Mouse (Mus musculus) hindbrain, embryonic 13.5 days (tissue): Measurements from ENCODE around the gene Arl15. TPM values are rescaled to one million over a fixed set of nuclear protein-coding genes. Genes with fewer than 3 reads are reported as not detected.
A peak's percentile ranks its signal among the peaks of the same experiment; 100 is the strongest.

Experiments used
- ATAC-seq: fragments of 200-750 bp; cut with Nextera tagmentation; 2 replicates; pipeline ENCODE4 v1.8.0; 2017; ENCODE audit warnings: moderate TSS enrichment; ENCODE audit not compliant: low FRiP score
- H3K27ac ChIP-seq: fragments of 300-500 bp; sonication (generic); 2 replicates; pipeline ENCODE4 v1.5.1; 2015; ENCODE audit warnings: inconsistent platforms, mild to moderate bottlenecking, moderate library complexity
- H3K27me3 ChIP-seq: fragments of 300-500 bp; sonication (generic); 2 replicates; pipeline ENCODE4 v1.6.1; 2015; ENCODE audit warnings: mild to moderate bottlenecking, inconsistent platforms
- H3K36me3 ChIP-seq: fragments of 300-500 bp; sonication (generic); 2 replicates; pipeline ENCODE4 v1.6.1; 2015; ENCODE audit warnings: mild to moderate bottlenecking, inconsistent platforms
- H3K4me1 ChIP-seq: fragments of 300-500 bp; sonication (generic); replicated peaks from 2 replicates; pipeline ENCODE4 v1.6.1; 2015; ENCODE audit warnings: inconsistent platforms
- H3K4me2 ChIP-seq: fragments of 300-500 bp; sonication (generic); 2 replicates; pipeline ENCODE4 v1.6.1; 2015; ENCODE audit warnings: inconsistent platforms, mild to moderate bottlenecking, moderate library complexity
- H3K4me3 ChIP-seq: fragments of 300-500 bp; sonication (generic); 2 replicates; pipeline ENCODE4 v1.5.1; 2015; ENCODE audit warnings: mild to moderate bottlenecking, inconsistent platforms
- H3K9ac ChIP-seq: fragments of 300-500 bp; sonication (generic); 2 replicates; pipeline ENCODE4 v1.6.1; 2015; ENCODE audit warnings: mild to moderate bottlenecking, inconsistent platforms
- H3K9me3 ChIP-seq: fragments of 300-500 bp; sonication (generic); 2 replicates; pipeline ENCODE4 v1.6.1; 2016; ENCODE audit warnings: inconsistent platforms
- WGBS: fragments of 180-500 bp; shearing (Covaris S2); methylation state at CpG from one replicate; pipeline ENCODE4 v1.1.7; 2015; 5-methylcytosine and 5-hydroxymethylcytosine counted together
- polyA plus RNA-seq: library from polyadenylated mRNA; unstranded; fragments of >200 nt; fragmentation: Nextera tagmentation; extraction: Ambion mirVana; gene quantifications from 2 replicates; pipeline ENCODE4 v1.2.1, GENCODE M21; 2015

Gene Arl15
- polyA plus RNA-seq, 1 experiment from 2014 or later = 17.3 TPM

- H3K4me3 ChIP-seq = no peak overlapping the region
- WGBS = 55% methylated on average over 6 of the region's 6 CpGs
- no peaks in the 10 kb centered on the region for H3K27me3 ChIP-seq
- no peaks in the 10 kb centered on the region for H3K4me1 ChIP-seq
- H3K4me2 ChIP-seq = no peak overlapping the region
- H3K27ac ChIP-seq = no peak overlapping the region
- ATAC-seq = no peak
- H3K9me3 ChIP-seq = no peaks in the 10 kb centered on the region
- no peaks in the 10 kb centered on the region for H3K36me3 ChIP-seq
- H3K9ac ChIP-seq = no peak overlapping the region
Observed at GRCm38 (mm10) chr13:114065012-114065411, 270.7 kb downstream of the Arl15 start.

DNA sequence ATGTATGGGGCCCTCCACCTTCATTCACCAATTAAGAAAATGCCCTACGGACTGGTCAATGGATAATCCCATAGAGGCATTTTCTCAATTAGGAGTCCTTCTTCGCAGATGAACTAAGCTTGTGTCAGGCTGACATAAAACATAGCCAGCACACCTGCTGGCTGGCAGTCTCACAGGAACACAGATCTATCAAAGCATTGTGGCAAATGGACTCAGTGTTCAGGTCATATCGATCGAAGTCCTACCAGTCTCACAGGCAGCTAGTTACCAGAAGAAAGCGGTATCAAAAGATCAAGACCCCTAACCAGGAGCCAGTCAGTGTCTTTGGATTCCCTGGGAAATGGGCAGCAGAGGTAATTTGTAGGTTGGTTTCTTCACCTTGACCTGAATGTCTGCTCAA, 274.1 kb downstream of the Arl15 start:
- WGBS = 91% methylated on average over 5 of the region's 5 CpGs
- Histone ChIP-seq H3K27ac (no peak overlapping the region), H3K4me3 (no peak overlapping the region), H3K9me3 (no peaks in the 10 kb centered on the region), H3K9ac (no peak overlapping the region), H3K36me3 (no peaks in the 10 kb centered on the region), H3K4me1 (no peaks in the 10 kb centered on the region), H3K27me3 (no peaks in the 10 kb centered on the region), H3K4me2 (no peak overlapping the region)
- no peak for ATAC-seq

DNA sequence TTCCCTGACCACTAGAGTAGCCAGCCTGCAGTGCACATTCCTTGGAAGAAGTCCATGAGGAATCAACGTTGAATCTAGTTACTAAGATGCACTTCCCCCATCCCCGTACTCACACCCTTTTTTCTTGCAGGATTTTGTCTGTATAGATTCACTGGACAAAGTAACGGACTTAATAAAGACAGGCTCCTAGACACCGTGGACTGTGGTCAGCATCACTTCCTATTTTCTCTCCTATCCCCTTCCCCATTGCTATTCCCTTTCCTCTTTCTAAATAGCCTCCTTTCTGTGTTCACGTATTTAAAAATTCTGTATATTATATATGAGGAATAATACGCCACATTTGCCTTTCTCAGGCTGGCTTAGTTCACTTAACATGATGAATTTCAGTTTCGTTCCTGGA, 277.1 kb downstream of the Arl15 start:
- 98% methylated on average over 7 of the region's 7 CpGs for WGBS
- ATAC-seq = no peak
- no peak overlapping the region for H3K4me2 ChIP-seq

GRCm38 (mm10) chr13:114074471-114074870, 280.2 kb downstream of the Arl15 start:
- Histone ChIP-seq H3K4me3 (no peak overlapping the region), H3K4me2 (no peak overlapping the region), H3K9ac (no peak overlapping the region), H3K27ac (no peak overlapping the region), H3K9me3 (no peaks in the 10 kb centered on the region), H3K4me1 (peaks cover 14% of the 10 kb centered on the region), H3K27me3 (no peaks in the 10 kb centered on the region), H3K36me3 (no peaks in the 10 kb centered on the region)
- no peak for ATAC-seq
- 37% methylated on average over 8 of the region's 8 CpGs for WGBS

More for the DNA sequence above, 277.1 kb downstream of the Arl15 start:
- H3K36me3 ChIP-seq = no peaks in the 10 kb centered on the region
- H3K4me1 ChIP-seq = no peaks in the 10 kb centered on the region; the same call in 1 of the 2 replicates
- no peak overlapping the region for H3K4me3 ChIP-seq
- no peaks in the 10 kb centered on the region for H3K27me3 ChIP-seq
- H3K9ac ChIP-seq = no peak overlapping the region
- H3K9me3 ChIP-seq = no peaks in the 10 kb centered on the region
- no peak overlapping the region for H3K27ac ChIP-seq

- Histone ChIP-seq H3K36me3 (no peaks in the 10 kb centered on the region), H3K9me3 (no peaks in the 10 kb centered on the region), H3K27ac (no peak overlapping the region), H3K27me3 (no peaks in the 10 kb centered on the region), H3K4me3 (no peak overlapping the region), H3K4me2 (no peak overlapping the region), H3K9ac (no peak overlapping the region), H3K4me1 (peaks cover 14% of the 10 kb centered on the region)
- WGBS = 71% methylated on average over 9 of the region's 9 CpGs
- no peak for ATAC-seq
Observed at GRCm38 (mm10) chr13:114075724-114076384, 281.5 kb downstream of the Arl15 start.

GRCm38 (mm10) chr13:114077181-114077580, 282.9 kb downstream of the Arl15 start:
- WGBS = 75% methylated on average over 9 of the region's 9 CpGs
- no peaks in the 10 kb centered on the region for H3K27me3 ChIP-seq
- H3K9me3 ChIP-seq = no peaks in the 10 kb centered on the region
- no peak overlapping the region for H3K4me2 ChIP-seq
- no peak overlapping the region for H3K27ac ChIP-seq
- H3K9ac ChIP-seq = no peak overlapping the region
- H3K36me3 ChIP-seq = no peaks in the 10 kb centered on the region
- H3K4me3 ChIP-seq = no peak overlapping the region
- peak; percentile 34; the same call in 1 of the 2 replicates for ATAC-seq
- peaks cover 14% of the 10 kb centered on the region for H3K4me1 ChIP-seq

DNA sequence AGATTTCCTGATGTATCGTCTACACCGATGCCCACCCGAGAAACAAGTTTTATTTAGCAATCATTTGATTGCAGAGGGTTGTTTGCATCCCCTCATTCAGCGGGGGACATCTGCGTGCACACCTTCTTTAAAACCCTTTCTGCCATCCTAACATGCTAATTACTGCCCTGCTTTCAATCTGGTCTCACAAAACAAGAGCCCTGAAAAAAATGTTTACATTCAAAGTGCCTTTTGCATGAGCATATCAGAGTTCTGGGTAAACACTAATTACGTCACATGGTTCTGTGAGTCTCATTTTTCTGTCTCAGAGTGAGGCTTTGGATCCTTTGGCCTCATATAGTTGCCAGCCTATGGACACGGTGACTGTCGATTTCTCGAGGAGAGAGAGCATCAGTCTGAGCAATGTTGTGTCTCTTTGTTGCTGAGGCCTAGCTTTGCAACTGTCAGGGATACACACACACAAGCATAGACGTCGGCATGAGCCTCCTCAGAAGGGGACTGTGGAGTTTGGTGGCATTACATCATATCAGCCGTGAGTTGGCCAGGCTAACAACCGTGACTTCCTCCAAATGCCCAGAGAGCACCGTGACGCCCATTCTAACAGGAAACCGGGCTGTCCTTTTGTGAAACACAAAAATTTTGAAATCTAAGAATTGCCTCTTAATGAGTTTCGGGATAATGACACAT, 283.4 kb downstream of the Arl15 start:
- Histone ChIP-seq H3K9me3 (no peaks in the 10 kb centered on the region), H3K27ac (no peak overlapping the region), H3K4me1 (peaks cover 14% of the 10 kb centered on the region), H3K4me3 (no peak overlapping the region), H3K27me3 (no peaks in the 10 kb centered on the region), H3K9ac (no peak overlapping the region), H3K4me2 (no peak overlapping the region), H3K36me3 (no peaks in the 10 kb centered on the region)
- peak; percentile 31; the same call in 1 of the 2 replicates for ATAC-seq
- 51% methylated on average over 17 of the region's 17 CpGs for WGBS

- H3K9me3 ChIP-seq = no peaks in the 10 kb centered on the region
- WGBS = 84% methylated on average over 4 of the region's 4 CpGs
- peak; percentile 41; the same call in 1 of the 2 replicates for ATAC-seq
Observed at GRCm38 (mm10) chr13:114078851-114079250, 284.5 kb downstream of the Arl15 start.

DNA sequence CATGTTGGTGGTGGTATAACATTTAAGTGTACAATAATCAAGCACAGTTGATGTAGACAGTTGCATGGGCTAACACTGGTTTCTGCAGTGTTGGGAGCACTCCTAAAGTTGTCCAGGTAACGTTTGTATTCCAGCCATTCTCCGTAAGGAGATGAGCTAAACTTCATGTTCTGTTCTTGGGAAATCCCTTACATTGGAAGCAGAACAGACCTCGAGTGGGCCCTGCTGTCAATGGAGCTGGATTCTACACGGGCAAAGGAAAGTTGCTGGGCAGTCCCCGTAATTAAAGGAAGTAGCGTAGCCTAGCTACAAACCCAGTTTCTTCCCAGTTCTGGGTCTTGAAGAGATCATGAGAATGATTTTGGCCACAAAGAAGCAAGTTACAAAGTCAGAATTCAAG, 285.4 kb downstream of the Arl15 start:
- Histone ChIP-seq H3K27me3 (no peaks in the 10 kb centered on the region), H3K4me1 (peaks cover 14% of the 10 kb centered on the region), H3K9me3 (no peaks in the 10 kb centered on the region), H3K36me3 (no peaks in the 10 kb centered on the region), H3K4me3 (no peak overlapping the region), H3K4me2 (no peak overlapping the region), H3K27ac (no peak overlapping the region), H3K9ac (no peak overlapping the region)
- no peak for ATAC-seq
- WGBS = 91% methylated on average over 6 of the region's 6 CpGs

More at GRCm38 (mm10) chr13:114078851-114079250, 284.5 kb downstream of the Arl15 start:
- no peak overlapping the region for H3K9ac ChIP-seq
- no peaks in the 10 kb centered on the region for H3K27me3 ChIP-seq
- H3K4me2 ChIP-seq = no peak overlapping the region
- no peak overlapping the region for H3K27ac ChIP-seq
- H3K36me3 ChIP-seq = no peaks in the 10 kb centered on the region
- H3K4me1 ChIP-seq = peaks cover 14% of the 10 kb centered on the region
- H3K4me3 ChIP-seq = no peak overlapping the region

GRCm38 (mm10) chr13:114080491-114080890, 286.2 kb downstream of the Arl15 start:
- no peak overlapping the region for H3K9ac ChIP-seq
- no peaks in the 10 kb centered on the region for H3K27me3 ChIP-seq
- ATAC-seq = no peak
- H3K4me2 ChIP-seq = no peak overlapping the region
- H3K9me3 ChIP-seq = no peaks in the 10 kb centered on the region
- peaks cover 14% of the 10 kb centered on the region for H3K4me1 ChIP-seq
- H3K4me3 ChIP-seq = no peak overlapping the region
- 84% methylated on average over 8 of the region's 8 CpGs for WGBS
- H3K27ac ChIP-seq = no peak overlapping the region
- no peaks in the 10 kb centered on the region for H3K36me3 ChIP-seq

- no peak overlapping the region for H3K4me2 ChIP-seq
- WGBS = 84% methylated on average over 3 of the region's 3 CpGs
- H3K27me3 ChIP-seq = no peaks in the 10 kb centered on the region
- no peak overlapping the region for H3K4me3 ChIP-seq
- H3K9me3 ChIP-seq = no peaks in the 10 kb centered on the region
- H3K27ac ChIP-seq = no peak overlapping the region
- H3K4me1 ChIP-seq = 0 out of 2 replicates have a peak, but pooled peaks cover 2% of the 10 kb centered on the region
- H3K9ac ChIP-seq = no peak overlapping the region
- H3K36me3 ChIP-seq = no peaks in the 10 kb centered on the region
- no peak for ATAC-seq
Observed at GRCm38 (mm10) chr13:114083570-114084138, 289.3 kb downstream of the Arl15 start.

DNA sequence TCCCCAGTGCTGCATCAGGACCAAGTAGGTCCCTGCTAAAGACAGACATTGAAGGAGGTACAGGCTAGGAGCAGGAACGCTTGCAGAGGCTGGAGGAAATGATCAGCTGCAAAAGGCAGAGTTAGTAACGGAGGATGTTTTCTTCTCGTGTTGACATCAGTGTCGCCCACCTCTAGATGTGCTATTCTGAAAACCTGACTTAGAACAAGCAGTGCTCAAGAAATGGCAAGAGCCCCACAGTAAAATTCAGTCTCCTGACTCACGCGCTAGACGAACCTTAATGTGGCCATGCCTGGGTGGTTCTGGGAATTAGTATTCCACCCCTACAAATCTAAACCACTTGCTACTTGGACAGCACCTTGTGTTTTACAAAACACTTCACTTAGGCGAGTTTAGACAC, 291.1 kb downstream of the Arl15 start:
- Histone ChIP-seq H3K9me3 (no peaks in the 10 kb centered on the region), H3K4me3 (no peak overlapping the region), H3K4me2 (no peak overlapping the region), H3K27me3 (no peaks in the 10 kb centered on the region), H3K4me1 (no peaks in the 10 kb centered on the region), H3K36me3 (no peaks in the 10 kb centered on the region), H3K9ac (no peak overlapping the region), H3K27ac (no peak overlapping the region)
- WGBS = 85% methylated on average over 8 of the region's 8 CpGs
- no peak for ATAC-seq
